Mouse (Mus musculus) heart, adult 2 months (tissue): ENCODE results near the gene Serpinh1.

ENCODE experiments used
- CTCF ChIP-seq: fragments of 200-600 bp; IDR thresholded peaks from 2 replicates; pipeline ENCODE4 v1.8.1; 2022; ENCODE audit warnings: antibody characterized with exemption, mild to moderate bottlenecking, moderate library complexity
- POLR2A ChIP-seq: fragments of 200-500 bp; IDR thresholded peaks from 2 replicates; pipeline ENCODE4 v1.6.1; 2011; ENCODE audit warnings: mild to moderate bottlenecking, low read depth, low read length, control low read depth; ENCODE audit not compliant: insufficient read depth

DNA sequence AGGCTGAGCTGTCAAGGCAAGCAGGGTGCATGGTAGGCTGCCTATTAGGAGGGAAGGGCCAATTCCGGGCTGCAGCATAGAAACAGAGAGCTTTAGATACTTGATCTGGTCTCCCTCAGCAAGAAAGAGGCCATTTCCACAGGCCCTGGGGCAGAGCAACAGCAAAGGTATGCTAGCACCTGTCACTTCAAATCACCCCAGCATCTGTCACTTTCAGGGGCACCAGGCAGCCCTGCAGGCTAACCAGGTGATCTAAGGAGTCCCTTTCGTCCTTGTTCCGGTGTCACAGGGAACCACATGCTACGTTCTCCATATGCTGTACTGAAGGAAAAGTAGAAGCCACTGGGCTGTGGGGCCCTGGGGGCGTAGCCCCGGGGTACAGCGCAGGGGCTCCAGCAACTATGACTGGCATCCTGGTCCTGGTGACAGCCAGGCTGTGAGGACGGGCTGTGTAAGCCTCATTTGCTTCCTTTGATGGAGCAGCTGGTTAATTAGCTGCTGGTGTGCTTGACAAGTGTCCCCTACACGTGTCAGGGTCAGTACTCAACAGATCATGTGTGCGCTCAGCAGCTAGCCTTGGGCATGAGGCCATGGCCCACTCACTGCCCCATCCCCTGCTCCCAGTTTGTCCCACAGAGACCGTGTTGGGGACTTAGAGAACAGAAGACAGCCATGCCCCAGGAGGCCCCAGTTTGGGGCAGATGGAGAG lies 43.0 kb upstream of the Serpinh1 start:
- TF ChIP-seq CTCF (no peak), POLR2A (no peak)
